Mouse (Mus musculus): ENCODE measurements around the gene Cnot3. TPM values are rescaled to one million over a fixed set of nuclear protein-coding genes. Genes with fewer than 3 reads are reported as not detected.
"Not testable (repeated sequence)": the region's sequence is repeated elsewhere in the genome, so short reads cannot be mapped to it uniquely, and the experiment has no call there.

Cnot3 gene
- 108 and 144 TPM in 2 replicates for polyA plus RNA-seq (2012; rRNA removed)
- 63.8 and 72.1 TPM in 2 replicates for polyA plus RNA-seq (2014; fragmentation: Nextera tagmentation; extraction: Ambion mirVana)

- H3K36me3 ChIP-seq (ENCODE audit: control insufficient read depth, insufficient read depth, low read length), result peaks cover 29% of the 10 kb centered on the region
- peak; percentile 99 for DNase-seq (ENCODE audit: low spot score)
- under 1% methylated on average over 58 of the region's 58 CpGs for WGBS
Observed at GRCm38 (mm10) chr7:3644672-3645487, at the start of gene Cnot3. Cnot3 (plus strand) TSS chr7:3645268.

GRCm38 (mm10) chr7:3597755-3598154 lies 47.3 kb upstream of the Cnot3 start:
- WGBS, result 57% methylated on average over 1 of the region's 1 CpGs
- H3K4me3 ChIP-seq (replicated peaks; ENCODE audit: low read length); H3K27me3 ChIP-seq (ENCODE audit: control insufficient read depth, insufficient read depth, low read length); H3K9ac ChIP-seq (ENCODE audit: low read depth, low read length, severe bottlenecking); H3K27ac ChIP-seq (replicated peaks; ENCODE audit: low read depth, low read length); DNase-seq (ENCODE audit: low spot score); ATAC-seq (ENCODE audit: low FRiP score, low read depth); H3K4me2 ChIP-seq (replicated peaks; ENCODE audit: low read depth, low read length, severe bottlenecking); H3K9me3 ChIP-seq (ENCODE audit: control insufficient read depth, low read length); H3K4me1 ChIP-seq (ENCODE audit: control insufficient read depth, insufficient read depth, low read length); H3K36me3 ChIP-seq (ENCODE audit: control insufficient read depth, insufficient read depth, low read length): not testable (repeated sequence)

More at GRCm38 (mm10) chr7:3644672-3645487, at the start of gene Cnot3:
- peak within 1 kb of the TSS; percentile 98 for H3K9ac ChIP-seq (ENCODE audit: low read depth, low read length, severe bottlenecking)
- peak; percentile 32; the same call in 1 of the 2 replicates for TF ChIP-seq POLR2A (IDR thresholded peaks at IDR 0.05; ENCODE audit: borderline replicate concordance, extremely low read depth, insufficient read depth, insufficient read length)
- peaks cover 27% of the 10 kb centered on the region for H3K4me1 ChIP-seq (ENCODE audit: control insufficient read depth, insufficient read depth, low read length)
- no peaks in the 10 kb centered on the region for H3K27me3 ChIP-seq (ENCODE audit: control insufficient read depth, insufficient read depth, low read length)
- ATAC-seq (ENCODE audit: low FRiP score, low read depth), result peak; percentile 98
- H3K27ac ChIP-seq (replicated peaks; ENCODE audit: low read depth, low read length), result peak within 1 kb of the TSS; percentile 93
- H3K4me2 ChIP-seq (replicated peaks; ENCODE audit: low read depth, low read length, severe bottlenecking), result peak within 1 kb of the TSS; percentile 61
- peak within 1 kb of the TSS; percentile 95 for H3K4me3 ChIP-seq (replicated peaks; ENCODE audit: low read length)
- no peaks in the 10 kb centered on the region for H3K9me3 ChIP-seq (ENCODE audit: control insufficient read depth, low read length)

DNA sequence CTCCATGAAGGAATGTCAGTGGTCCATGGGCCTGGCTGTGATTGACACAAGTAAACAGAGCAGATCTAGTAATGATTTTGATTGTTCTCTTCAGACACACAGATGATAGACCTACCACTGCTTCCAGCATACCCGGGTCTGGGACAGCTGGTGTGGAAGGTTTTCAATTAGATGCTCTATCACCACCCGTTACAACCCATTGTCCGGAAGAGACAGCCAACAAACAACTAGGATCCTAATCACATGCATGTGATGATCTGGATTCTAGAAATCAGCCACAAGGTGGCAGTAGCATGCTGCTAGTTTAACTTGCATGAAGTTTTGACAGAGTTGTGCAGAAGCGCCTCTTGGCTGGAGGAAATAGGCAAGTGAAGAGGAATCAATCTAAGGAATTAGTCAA lies 43.9 kb upstream of the Cnot3 start:
- ATAC-seq (ENCODE audit: low FRiP score, low read depth), result no peak; the same call in 1 of the 2 replicates
- H3K4me3 ChIP-seq (replicated peaks; ENCODE audit: low read length), result no peak overlapping the region
- H3K9me3 ChIP-seq (ENCODE audit: control insufficient read depth, low read length), result no peaks in the 10 kb centered on the region
- no peak overlapping the region for H3K27ac ChIP-seq (replicated peaks; ENCODE audit: low read depth, low read length)
- no peak for TF ChIP-seq POLR2A (IDR thresholded peaks at IDR 0.05; ENCODE audit: borderline replicate concordance, extremely low read depth, insufficient read depth, insufficient read length)
- no peak overlapping the region for H3K9ac ChIP-seq (ENCODE audit: low read depth, low read length, severe bottlenecking)
- peak; percentile 86 for DNase-seq (ENCODE audit: low spot score)
- no peaks in the 10 kb centered on the region for H3K27me3 ChIP-seq (ENCODE audit: control insufficient read depth, insufficient read depth, low read length)
- no peaks in the 10 kb centered on the region for H3K36me3 ChIP-seq (ENCODE audit: control insufficient read depth, insufficient read depth, low read length)
- no peak overlapping the region for H3K4me2 ChIP-seq (replicated peaks; ENCODE audit: low read depth, low read length, severe bottlenecking)
- WGBS, result 10% methylated on average over 4 of the region's 4 CpGs
- no peaks in the 10 kb centered on the region for H3K4me1 ChIP-seq (ENCODE audit: control insufficient read depth, insufficient read depth, low read length)

- H3K27ac ChIP-seq (replicated peaks; ENCODE audit: low read depth, low read length), result no peak overlapping the region
- no peak overlapping the region for H3K9ac ChIP-seq (ENCODE audit: low read depth, low read length, severe bottlenecking)
- no peaks in the 10 kb centered on the region for H3K27me3 ChIP-seq (ENCODE audit: control insufficient read depth, insufficient read depth, low read length)
- no peaks in the 10 kb centered on the region for H3K9me3 ChIP-seq (ENCODE audit: control insufficient read depth, low read length)
- DNase-seq (ENCODE audit: low spot score), result no peak
- no peaks in the 10 kb centered on the region for H3K4me1 ChIP-seq (ENCODE audit: control insufficient read depth, insufficient read depth, low read length)
- WGBS, result 29% methylated on average over 2 of the region's 2 CpGs
- no peak for TF ChIP-seq POLR2A (IDR thresholded peaks at IDR 0.05; ENCODE audit: borderline replicate concordance, extremely low read depth, insufficient read depth, insufficient read length)
- no peak for ATAC-seq (ENCODE audit: low FRiP score, low read depth)
- H3K36me3 ChIP-seq (ENCODE audit: control insufficient read depth, insufficient read depth, low read length), result no peaks in the 10 kb centered on the region
- H3K4me3 ChIP-seq (replicated peaks; ENCODE audit: low read length), result no peak overlapping the region
- H3K4me2 ChIP-seq (replicated peaks; ENCODE audit: low read depth, low read length, severe bottlenecking), result no peak overlapping the region
Observed at GRCm38 (mm10) chr7:3606798-3607197, 38.3 kb upstream of the Cnot3 start.

DNA sequence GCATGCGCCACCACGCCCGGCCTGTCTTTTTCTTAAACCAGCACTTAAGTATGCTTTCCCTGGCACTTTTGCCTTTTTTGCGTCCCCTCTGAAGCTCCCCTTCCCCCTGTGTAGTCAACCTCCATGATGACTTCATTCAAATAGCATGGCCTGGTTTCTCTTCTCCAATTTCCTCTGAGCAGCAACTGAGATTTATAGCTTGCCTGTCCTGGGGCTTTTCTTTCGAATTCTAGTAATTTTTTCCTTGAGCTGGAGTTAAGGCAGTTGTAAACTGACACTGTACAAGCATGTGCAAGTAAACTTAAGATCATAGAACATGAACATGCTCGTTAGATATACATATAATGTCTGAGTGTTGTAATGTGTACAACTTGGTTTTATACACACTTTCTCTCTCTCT lies 37.7 kb upstream of the Cnot3 start:
- Histone ChIP-seq H3K4me3 (replicated peaks; ENCODE audit: low read length) (no peak overlapping the region), H3K4me1 (ENCODE audit: control insufficient read depth, insufficient read depth, low read length) (no peaks in the 10 kb centered on the region), H3K9ac (ENCODE audit: low read depth, low read length, severe bottlenecking) (no peak overlapping the region), H3K4me2 (replicated peaks; ENCODE audit: low read depth, low read length, severe bottlenecking) (no peak overlapping the region), H3K27me3 (ENCODE audit: control insufficient read depth, insufficient read depth, low read length) (no peaks in the 10 kb centered on the region), H3K27ac (replicated peaks; ENCODE audit: low read depth, low read length) (no peak overlapping the region), H3K9me3 (ENCODE audit: control insufficient read depth, low read length) (no peaks in the 10 kb centered on the region), H3K36me3 (ENCODE audit: control insufficient read depth, insufficient read depth, low read length) (no peaks in the 10 kb centered on the region)
- DNase-seq (ENCODE audit: low spot score) (no peak), ATAC-seq (ENCODE audit: low FRiP score, low read depth) (no peak)
- TF ChIP-seq POLR2A (IDR thresholded peaks at IDR 0.05; ENCODE audit: borderline replicate concordance, extremely low read depth, insufficient read depth, insufficient read length), result no peak
- WGBS, result 61% methylated on average over 6 of the region's 6 CpGs
